ENCODE assay signal across 19 mouse cellular contexts in the genomic region with DNA sequence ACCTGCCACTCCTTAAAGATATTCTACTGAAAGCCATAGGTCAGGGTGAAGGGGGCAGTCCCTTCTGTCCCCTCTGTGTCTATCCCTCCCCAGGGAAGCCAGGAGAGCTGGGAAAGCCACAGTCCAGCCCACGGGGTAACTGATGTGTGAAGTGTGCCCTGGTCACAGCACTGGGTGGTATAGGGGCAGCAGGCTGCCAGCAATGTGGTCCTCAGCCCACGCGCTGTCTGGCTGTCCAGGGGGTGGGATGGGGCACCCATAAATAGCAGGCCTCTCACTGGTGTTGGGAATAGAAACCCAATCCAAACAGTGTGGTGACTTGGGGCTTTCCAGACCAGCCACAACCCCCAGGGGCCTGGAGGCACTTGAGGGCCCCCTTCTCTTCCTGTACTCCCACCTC.
"Had no signal": no experiment of that assay in that cellular context is flagged by ENCODE, and none has a peak within 500 bp of the region (broad histone marks: within the 10 kb centered on the region; RNA-seq: fewer than 3 reads in every experiment).

No protein-coding gene starts in this region.

- H3K27ac ChIP-seq: hindbrain, embryonic 13.5 days; hindbrain, embryonic 15.5 days; hindbrain, postnatal 0 days; kidney, embryonic 15.5 days; kidney, postnatal 0 days; limb, embryonic 12.5 days; liver, embryonic 13.5 days had no signal

- H3K36me3 ChIP-seq: heart, embryonic 12.5 days; hindbrain, embryonic 13.5 days; hindbrain, embryonic 15.5 days; kidney, embryonic 15.5 days; limb, embryonic 12.5 days; liver, embryonic 13.5 days had no signal

- H3K4me3 ChIP-seq: heart, embryonic 12.5 days; hindbrain, embryonic 13.5 days; hindbrain, embryonic 15.5 days; kidney, embryonic 15.5 days; limb, embryonic 12.5 days; liver, embryonic 13.5 days had no signal

- ATAC-seq: hindbrain, postnatal 0 days; intestine, embryonic 16.5 days had no signal

- H3K9ac ChIP-seq: heart, embryonic 12.5 days; hindbrain, embryonic 13.5 days; hindbrain, embryonic 15.5 days; kidney, embryonic 15.5 days; limb, embryonic 12.5 days; liver, embryonic 13.5 days had no signal

- DNase-seq: kidney, adult 11 months; kidney, adult 2 months; kidney, adult 9 months; kidney, postnatal 14 days; kidney, postnatal 36 days; layer of hippocampus, adult 9-11 months; layer of hippocampus, postnatal 36 days; left cerebral cortex, postnatal 4 days; liver; liver, embryonic 13.5 days had no signal

- H3K9me3 ChIP-seq: hindbrain, embryonic 13.5 days; hindbrain, embryonic 15.5 days; liver, embryonic 13.5 days had no signal

- H3K4me2 ChIP-seq: heart, embryonic 12.5 days; hindbrain, embryonic 13.5 days; hindbrain, embryonic 15.5 days; kidney, embryonic 15.5 days; limb, embryonic 12.5 days; liver, embryonic 11.5 days; liver, embryonic 13.5 days had no signal

- H3K27me3 ChIP-seq: heart, embryonic 12.5 days; hindbrain, embryonic 13.5 days; hindbrain, embryonic 15.5 days; kidney, embryonic 15.5 days; limb, embryonic 12.5 days; liver, embryonic 13.5 days had no signal
